Mouse (Mus musculus) megakaryocyte progenitor cell, adult 5-6 weeks (primary cell): Measurements from ENCODE around the gene Sco1. TPM values are rescaled to one million over a fixed set of nuclear protein-coding genes. Genes with fewer than 3 reads are reported as not detected.
"Not testable (repeated sequence)": the region's sequence is repeated elsewhere in the genome, so short reads cannot be mapped to it uniquely, and the experiment has no call there.

ENCODE experiments used
- ATAC-seq: replicated peaks from 2 replicates; pipeline ENCODE4 v1.8.0; 2016; ENCODE audit warnings: mild to moderate bottlenecking, moderate TSS enrichment, inconsistent platforms; ENCODE audit not compliant: poor library complexity
- total RNA-seq, 2 experiments: library from RNA; stranded (forward) in 1 of 2; stranded (reverse) in 1 of 2; fragments of 157-497, 149-512 nt in 1 of 2; fragments of 200-1000 nt in 1 of 2; gene quantifications; 2 replicates each; pipeline versions ENCODE4 v1.2.3 to v1.2.4; 2015 to 2017

Gene Sco1
- 16.4 and 17.4 TPM in 2 replicates for total RNA-seq (2015)
- 32.8 and 47.5 TPM in 2 replicates for total RNA-seq (2017)

DNA sequence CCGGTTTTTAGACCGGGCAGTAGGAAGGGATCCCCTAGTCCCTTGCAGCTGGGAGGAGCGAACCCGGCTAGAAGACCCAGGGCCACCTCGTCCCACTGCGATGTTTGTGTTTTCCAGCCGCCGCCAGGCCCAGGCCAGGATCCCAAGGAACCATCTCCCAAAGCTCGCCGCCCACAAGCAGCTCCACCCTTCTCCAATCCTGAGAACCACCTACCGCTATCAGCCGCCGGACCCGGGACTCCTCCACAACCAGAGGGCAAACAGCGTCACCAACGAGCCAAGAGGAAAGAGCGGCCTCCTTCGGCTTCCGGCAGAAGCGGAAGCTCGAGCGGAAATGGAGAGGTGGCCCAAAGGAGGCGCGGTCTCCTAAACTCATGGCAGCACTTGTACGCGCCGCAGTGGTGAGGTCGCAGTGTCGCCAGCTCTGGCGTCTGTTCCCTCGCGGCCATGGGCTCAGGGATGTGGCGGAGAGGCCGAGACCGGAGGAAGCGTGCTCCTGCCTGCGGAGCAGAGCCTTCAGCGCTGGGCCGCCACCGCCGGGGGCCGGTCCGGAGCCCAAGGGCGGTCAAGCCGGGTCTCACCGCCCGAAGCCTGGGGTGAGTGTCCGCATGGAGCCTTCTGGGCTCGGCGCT lies at the start of gene Sco1, which contains the start of gene Adprm:
Gene Sco1, plus strand, starts transcription at position 350 of the 632 bp plus-strand sequence.
Gene Adprm, minus strand, starts transcription at position 274 of the 632 bp plus-strand sequence.
- peak; percentile 94 for ATAC-seq

DNA sequence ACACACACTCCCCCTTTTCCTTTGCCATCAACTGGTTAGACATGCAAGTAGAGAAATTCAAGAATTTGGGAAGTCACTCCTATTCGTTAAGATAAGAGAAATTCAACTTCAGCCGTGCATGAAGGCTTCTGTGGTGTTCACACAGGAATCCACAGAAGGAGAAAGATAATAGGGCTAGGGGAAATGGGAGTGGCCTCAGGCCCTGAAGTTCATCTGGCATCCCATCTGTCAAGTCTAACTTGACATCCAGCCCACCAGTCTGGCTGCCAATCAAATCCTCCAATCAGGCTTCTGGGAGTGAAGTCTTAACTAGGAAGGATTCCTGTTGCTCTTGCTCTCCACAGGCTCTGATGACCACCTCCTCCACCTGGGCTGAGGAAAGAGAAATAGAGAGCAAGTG lies 49.6 kb upstream of the Sco1 start:
- ATAC-seq = no peak

DNA sequence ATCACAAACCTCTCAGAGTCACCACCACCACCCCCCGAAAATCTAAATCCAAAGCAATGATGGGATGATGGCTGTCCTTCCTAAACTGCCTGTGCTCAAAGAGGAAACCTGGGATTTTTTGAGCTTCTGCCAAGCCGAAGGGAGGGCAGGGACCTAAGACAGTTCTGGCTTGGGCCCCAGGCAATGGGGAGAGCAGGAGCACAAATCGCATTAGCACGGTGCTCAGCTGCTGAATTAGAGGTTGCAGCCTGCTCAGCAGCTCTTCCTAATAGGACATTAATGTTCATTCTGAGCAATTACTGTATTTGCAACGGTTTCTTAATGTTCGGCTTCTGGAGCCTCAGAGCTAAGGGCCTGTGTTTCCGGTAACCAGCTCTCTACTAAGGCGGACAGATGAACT lies 44.5 kb upstream of the Sco1 start:
- no peak for ATAC-seq

DNA sequence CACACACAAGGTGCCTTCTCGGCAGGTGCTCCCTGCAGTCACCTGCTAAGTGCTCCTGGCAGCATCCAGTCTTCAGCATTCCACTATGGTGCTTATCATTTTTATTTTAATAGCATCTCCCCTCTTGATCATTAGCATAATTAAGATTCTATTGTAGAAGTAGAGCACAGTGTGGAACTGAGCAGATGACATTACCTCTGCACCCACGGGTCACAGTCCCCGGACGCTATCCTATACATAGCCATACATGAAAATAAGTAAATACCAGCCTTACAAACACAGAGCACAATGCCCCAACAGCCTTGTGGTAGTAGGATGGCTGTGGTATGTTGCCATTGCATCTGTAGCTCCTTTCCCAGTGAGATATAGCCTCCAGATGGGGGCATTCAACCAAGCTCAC lies 43.9 kb upstream of the Sco1 start:
- no peak for ATAC-seq

DNA sequence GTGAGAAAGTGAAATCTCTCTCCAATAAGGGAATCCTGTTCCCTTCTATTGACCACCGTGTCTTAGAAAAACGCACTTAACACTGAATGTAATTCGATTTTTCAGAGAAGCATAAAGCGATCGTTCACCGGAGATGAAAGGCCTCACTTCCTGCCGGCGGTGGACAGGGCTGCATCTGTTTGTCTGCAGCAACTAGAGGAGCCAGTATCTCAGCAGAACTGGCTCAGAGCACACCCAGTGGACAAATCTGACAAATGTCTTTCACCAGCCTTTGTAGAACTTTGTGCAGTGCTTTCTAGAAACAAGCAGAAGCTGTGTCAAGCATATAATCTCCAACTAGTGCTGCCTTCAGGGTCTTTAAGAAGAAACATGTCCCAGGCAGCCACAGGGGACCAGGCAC lies 42.0 kb upstream of the Sco1 start:
- ATAC-seq = peak; percentile 39; the same call in 1 of the 2 replicates

GRCm38 (mm10) chr11:67011635-67012034 lies 40.8 kb upstream of the Sco1 start:
- no peak for ATAC-seq

GRCm38 (mm10) chr11:67017801-67018591 lies 34.5 kb upstream of the Sco1 start:
- ATAC-seq = peak; percentile 26; the same call in 1 of the 2 replicates

DNA sequence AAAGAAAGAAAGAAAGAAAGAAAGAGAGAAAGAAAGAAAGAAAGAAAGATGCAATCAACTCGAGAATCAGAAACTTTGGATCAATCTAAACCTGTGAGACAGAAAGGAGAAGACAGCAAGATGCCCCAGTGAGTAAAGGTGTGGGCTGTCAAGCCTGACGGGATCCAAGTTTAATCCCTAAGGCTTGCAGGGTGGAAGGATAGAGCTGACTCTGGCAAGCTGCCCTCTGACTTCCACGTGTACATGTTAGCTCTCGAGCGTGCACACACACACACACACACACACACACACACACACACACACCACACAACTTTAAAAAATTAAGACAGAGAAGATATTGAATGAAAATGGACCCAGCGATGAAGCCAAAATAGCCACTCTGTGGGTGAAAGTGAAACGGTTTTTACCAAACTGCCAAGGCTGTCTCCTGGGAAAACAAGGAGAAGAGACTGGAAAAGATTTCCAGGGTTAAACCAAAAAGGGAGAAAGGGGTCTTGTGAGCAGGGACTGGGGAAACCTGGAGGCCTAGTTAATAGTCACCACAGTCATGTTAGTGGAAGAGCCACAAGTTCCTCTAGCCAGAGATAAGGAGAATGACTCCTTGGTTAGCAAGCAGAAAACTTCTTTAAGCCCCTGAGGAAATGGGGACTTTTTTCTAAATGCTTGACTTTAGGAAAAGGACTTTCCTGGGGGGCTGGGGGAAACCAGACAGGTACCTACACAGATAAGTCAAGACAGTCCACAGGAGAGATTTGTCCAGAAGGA lies 32.6 kb upstream of the Sco1 start:
- ATAC-seq = no peak

DNA sequence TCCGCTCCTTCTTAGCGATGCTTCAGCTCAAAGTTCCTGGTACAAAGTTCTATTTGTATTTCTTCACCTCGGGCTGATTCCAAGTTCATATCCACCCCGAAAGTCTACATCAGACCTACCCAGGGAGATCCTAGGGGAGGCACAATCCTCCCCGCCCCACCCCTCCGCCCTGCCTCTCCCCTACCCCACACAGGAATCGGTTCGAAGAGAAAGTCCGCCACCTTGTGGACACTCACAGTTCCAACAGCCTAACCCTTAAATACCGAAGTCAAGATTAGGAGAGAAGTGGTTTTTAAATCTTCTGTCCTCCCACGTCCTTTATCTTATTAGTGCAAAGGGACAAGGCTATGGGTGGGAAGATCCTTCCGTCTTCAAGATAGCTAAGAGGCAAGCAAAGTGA lies 31.5 kb upstream of the Sco1 start:
- peak; percentile 51 for ATAC-seq

GRCm38 (mm10) chr11:67022354-67023115 lies 29.9 kb upstream of the Sco1 start:
- ATAC-seq = no peak

GRCm38 (mm10) chr11:67023191-67023590 lies 29.3 kb upstream of the Sco1 start:
- not testable (repeated sequence) for ATAC-seq

DNA sequence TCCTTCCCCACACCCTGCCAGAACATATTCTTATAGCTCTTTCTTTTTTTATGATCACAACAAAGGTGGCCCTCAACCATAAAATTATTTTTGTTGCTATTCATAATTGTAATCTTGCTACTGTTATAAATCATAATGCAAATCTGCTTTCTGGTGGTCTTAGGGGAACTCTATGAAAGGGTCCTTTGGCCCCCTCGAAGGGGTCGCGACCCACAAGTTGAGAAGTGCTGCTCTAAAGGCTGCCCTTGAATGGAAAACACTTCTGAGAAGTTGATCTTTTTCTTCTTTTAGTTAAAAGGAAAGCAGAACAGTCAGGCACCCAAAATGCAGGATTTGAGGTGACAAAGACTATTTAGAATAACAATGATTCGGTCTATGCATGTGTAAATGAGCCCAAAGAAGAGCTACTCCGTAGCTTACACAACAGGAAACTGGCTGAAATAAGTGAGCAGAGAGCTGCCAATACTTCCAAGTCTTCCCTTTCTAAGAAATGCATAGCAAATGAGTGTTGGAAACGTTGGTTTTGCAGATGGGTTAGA lies 28.6 kb upstream of the Sco1 start:
- no peak for ATAC-seq

GRCm38 (mm10) chr11:67024867-67025477 lies 27.5 kb upstream of the Sco1 start, which contains the start of gene Tmem220:
TSS of gene Tmem220 (plus strand) at chr11:67025154.
- ATAC-seq = peak; percentile 95

GRCm38 (mm10) chr11:67030904-67031602 lies 21.4 kb upstream of the Sco1 start:
- peak; percentile 82 for ATAC-seq

- ATAC-seq = no peak
Observed at GRCm38 (mm10) chr11:67031603-67031915, 20.9 kb upstream of the Sco1 start.

- no peak for ATAC-seq
Observed at GRCm38 (mm10) chr11:67034775-67035485, 17.5 kb upstream of the Sco1 start.

DNA sequence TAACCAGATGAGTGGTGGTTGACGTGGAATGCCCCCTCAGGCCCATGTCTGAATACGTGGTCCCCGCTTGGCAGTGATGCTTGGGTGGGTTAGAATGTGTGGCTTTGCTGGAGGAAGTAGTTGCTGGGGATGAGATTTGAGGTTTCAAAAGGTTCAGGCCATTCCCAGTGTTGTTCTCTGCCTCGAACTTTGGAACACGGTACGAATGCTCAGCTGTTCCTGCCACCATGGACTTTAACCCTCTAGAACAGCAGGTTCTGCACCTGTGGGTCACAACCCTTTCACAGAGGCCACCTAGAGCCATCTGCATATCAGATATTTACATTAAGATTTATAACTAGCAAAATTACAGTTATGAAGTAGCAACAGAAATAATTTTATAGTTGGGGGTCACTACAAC lies 16.2 kb upstream of the Sco1 start:
- ATAC-seq = no peak

- ATAC-seq = no peak
Observed at GRCm38 (mm10) chr11:67036892-67037291, 15.6 kb upstream of the Sco1 start.

- 0 out of 2 replicates have a peak, but pooled peaks have one; percentile 61 for ATAC-seq
Observed at GRCm38 (mm10) chr11:67039799-67040198, 12.7 kb upstream of the Sco1 start.
